Mouse (Mus musculus) liver, embryonic 14.5 days (tissue): ENCODE measurements around the gene Slc24a2. TPM values are rescaled to one million over a fixed set of nuclear protein-coding genes. Genes with fewer than 3 reads are reported as not detected.

Source experiments
- ATAC-seq: fragments of 200-750 bp; cut with Nextera tagmentation; 2 replicates; pipeline ENCODE4 v1.8.0; 2017; ENCODE audit warnings: moderate number of reproducible peaks, mild to moderate bottlenecking, moderate library complexity; ENCODE audit not compliant: insufficient read depth
- DNase-seq, 3 experiments: peaks; one replicate each; pipeline ENCODE4 v3.0.0-alpha.2; 2012 to 2013; ENCODE audit warnings: low read depth in 3 of 3, low spot score in 3 of 3
- H3K27ac ChIP-seq: fragments of 300-500 bp; sonication (generic); 2 replicates; pipeline ENCODE4 v1.5.1; 2014; ENCODE audit warnings: moderate library complexity, mild to moderate bottlenecking, control low read depth, inconsistent platforms
- H3K27me3 ChIP-seq: fragments of 300-500 bp; sonication (generic); 2 replicates; pipeline ENCODE4 v1.6.1; 2014; ENCODE audit warnings: mild to moderate bottlenecking, low read length, moderate library complexity; ENCODE audit not compliant: control insufficient read depth, insufficient read depth
- H3K36me3 ChIP-seq: fragments of 300-500 bp; sonication (generic); replicated peaks from 2 replicates; pipeline ENCODE4 v1.6.1; 2014; ENCODE audit warnings: low read depth; ENCODE audit not compliant: control insufficient read depth, insufficient read depth
- H3K4me1 ChIP-seq, 2 experiments: fragments of 200-500 bp in 1 of 2; fragments of 300-500 bp in 1 of 2; sonication (generic) in 1 of 2; replicated peaks; 2 replicates each; pipeline ENCODE4 v1.6.1; 2012 to 2014; ENCODE audit warnings: antibody characterized with exemption in 1 of 2, inconsistent platforms in 1 of 2, low read length in 1 of 2; ENCODE audit not compliant: control insufficient read depth in 2 of 2, insufficient read depth in 2 of 2
- H3K4me2 ChIP-seq: fragments of 300-500 bp; sonication (generic); 2 replicates; pipeline ENCODE4 v1.6.1; 2014; ENCODE audit warnings: low read depth, mild to moderate bottlenecking, control low read depth, moderate library complexity
- H3K4me3 ChIP-seq, 2 experiments: fragments of 200-500 bp in 1 of 2; fragments of 300-500 bp in 1 of 2; sonication (generic) in 1 of 2; 2 replicates each; pipeline ENCODE4 v1.5.1; 2012 to 2014; ENCODE audit warnings: low read depth in 2 of 2, low read length in 2 of 2, mild to moderate bottlenecking in 2 of 2, control low read depth in 1 of 2, inconsistent platforms in 1 of 2, moderate library complexity in 1 of 2; ENCODE audit not compliant: insufficient read depth in 1 of 2
- H3K9ac ChIP-seq: fragments of 300-500 bp; sonication (generic); replicated peaks from 2 replicates; pipeline ENCODE4 v1.6.1; 2014; ENCODE audit warnings: mild to moderate bottlenecking, control low read depth, moderate library complexity
- H3K9me3 ChIP-seq: fragments of 300-500 bp; sonication (generic); 2 replicates; pipeline ENCODE4 v1.6.1; 2016; ENCODE audit warnings: low read length, mixed read lengths; ENCODE audit not compliant: control insufficient read depth
- CTCF ChIP-seq: IDR thresholded peaks from 2 replicates; pipeline ENCODE4 v1.5.1; 2016; ENCODE audit warnings: antibody characterized with exemption, low read depth, control low read depth
- EP300 ChIP-seq: IDR thresholded peaks from 2 replicates; pipeline ENCODE4 v1.6.1; 2016; ENCODE audit warnings: antibody characterized with exemption, low read depth
- WGBS: fragments of 180-500 bp; shearing (Covaris S2); extraction: QIAGEN DNeasy Blood & Tissue Kit; methylation state at CpG from one replicate; pipeline ENCODE4 v1.1.7; 2014; ENCODE audit not compliant: insufficient replicate concordance; 5-methylcytosine and 5-hydroxymethylcytosine counted together
- polyA plus RNA-seq, 2 experiments: library from polyadenylated mRNA; depleted of rRNA in 1 of 2; stranded (reverse) in 1 of 2; unstranded in 1 of 2; fragments of >200 nt; fragmentation: Nextera tagmentation in 1 of 2; extraction: Ambion mirVana in 1 of 2; gene quantifications; 2 replicates each; pipeline versions ENCODE4 v1.2.1 to v1.2.3; 2012 to 2014

Slc24a2 gene
- polyA plus RNA-seq, 2 experiments = 0.03 to 0.06 TPM

DNA sequence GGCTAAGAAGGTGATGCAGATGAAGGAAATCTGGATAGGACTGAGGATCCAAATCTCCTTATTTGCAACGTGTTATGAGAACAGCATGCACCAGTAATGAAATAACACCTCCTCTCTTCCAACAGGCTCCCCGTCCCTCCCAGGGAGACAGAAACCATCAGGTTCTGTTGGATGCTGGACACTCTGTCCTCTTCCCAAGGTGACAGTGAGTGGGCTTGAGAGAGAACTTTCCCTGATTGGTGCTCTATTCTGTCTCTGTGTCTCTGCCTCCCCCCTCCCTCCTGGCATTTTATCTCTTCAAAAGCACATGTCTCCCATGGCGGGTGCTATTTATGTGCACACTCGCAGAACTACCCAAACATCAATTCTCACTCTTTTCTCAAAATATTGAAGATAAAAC is 103.5 kb downstream of the Slc24a2 start:
- no peak overlapping the region for H3K4me3 ChIP-seq

DNA sequence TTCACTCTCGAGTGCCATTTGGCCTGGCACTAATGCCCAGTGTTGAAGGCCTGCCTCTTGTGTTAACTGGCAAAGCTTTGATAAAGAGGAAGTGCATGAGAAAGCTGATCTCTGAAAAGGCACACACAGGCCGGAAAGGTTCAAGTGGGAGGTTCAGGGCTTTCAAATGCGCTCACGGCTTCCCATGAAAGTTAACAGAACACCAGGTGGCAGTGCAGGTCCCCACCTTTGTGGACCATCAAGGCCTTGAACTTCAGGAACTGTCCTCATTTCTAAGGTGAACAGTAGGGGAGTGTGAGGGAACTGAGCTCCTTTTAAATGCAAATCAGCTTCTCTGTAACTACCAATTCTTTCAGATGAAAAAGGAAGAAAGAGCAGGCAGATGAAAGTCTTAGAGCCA is 110.5 kb downstream of the Slc24a2 start:
- Histone ChIP-seq H3K4me1 (no peaks in the 10 kb centered on the region), H3K4me3 (no peak overlapping the region), H3K4me2 (no peak overlapping the region), H3K36me3 (no peaks in the 10 kb centered on the region), H3K27me3 (no peaks in the 10 kb centered on the region), H3K27ac (no peak overlapping the region), H3K9ac (no peak overlapping the region), H3K9me3 (no peaks in the 10 kb centered on the region)
- TF ChIP-seq CTCF = peak; percentile 31; the same call in 1 of the 2 replicates
- no peak for TF ChIP-seq EP300
- DNase-seq (no peak), ATAC-seq (no peak)
- 27% methylated on average over 4 of the region's 4 CpGs for WGBS

More for the DNA sequence above, 103.5 kb downstream of the Slc24a2 start:
- Histone ChIP-seq H3K9me3 (no peaks in the 10 kb centered on the region), H3K36me3 (no peaks in the 10 kb centered on the region), H3K4me1 (no peaks in the 10 kb centered on the region), H3K4me2 (no peak overlapping the region), H3K27ac (no peak overlapping the region), H3K9ac (no peak overlapping the region), H3K27me3 (no peaks in the 10 kb centered on the region)
- no peak for ATAC-seq
- WGBS = 62% methylated on average over 4 of the region's 4 CpGs
- TF ChIP-seq EP300 = no peak
- TF ChIP-seq CTCF = no peak
- DNase-seq = no peak

DNA sequence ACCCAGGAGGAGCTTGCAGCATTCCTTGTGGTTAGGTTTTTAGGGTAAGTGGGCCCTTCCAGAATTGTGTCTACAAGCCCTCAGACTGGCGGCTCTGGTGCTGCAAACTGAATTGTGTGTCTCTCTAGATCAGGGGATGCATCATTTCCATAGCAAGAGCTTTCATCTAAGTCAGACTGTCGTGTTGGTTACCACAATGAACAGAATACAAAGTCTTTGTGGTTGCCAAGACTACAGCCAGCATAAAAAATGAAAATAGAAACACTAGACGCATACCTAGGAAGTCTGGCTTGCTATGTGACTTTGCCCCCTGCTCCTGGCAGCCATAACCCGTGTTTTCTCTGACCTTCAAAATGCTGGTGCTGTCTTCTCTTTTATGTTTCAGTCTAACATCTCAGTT is 114.6 kb downstream of the Slc24a2 start:
- WGBS = 30% methylated on average over 4 of the region's 4 CpGs
- ATAC-seq = no peak
- H3K27me3 ChIP-seq = no peaks in the 10 kb centered on the region
- H3K4me2 ChIP-seq = no peak overlapping the region
- no peaks in the 10 kb centered on the region for H3K4me1 ChIP-seq
- no peaks in the 10 kb centered on the region for H3K9me3 ChIP-seq
- no peaks in the 10 kb centered on the region for H3K36me3 ChIP-seq
- DNase-seq = no peak
- H3K27ac ChIP-seq = no peak overlapping the region
- TF ChIP-seq CTCF = no peak
- H3K4me3 ChIP-seq = no peak overlapping the region
- no peak overlapping the region for H3K9ac ChIP-seq

DNA sequence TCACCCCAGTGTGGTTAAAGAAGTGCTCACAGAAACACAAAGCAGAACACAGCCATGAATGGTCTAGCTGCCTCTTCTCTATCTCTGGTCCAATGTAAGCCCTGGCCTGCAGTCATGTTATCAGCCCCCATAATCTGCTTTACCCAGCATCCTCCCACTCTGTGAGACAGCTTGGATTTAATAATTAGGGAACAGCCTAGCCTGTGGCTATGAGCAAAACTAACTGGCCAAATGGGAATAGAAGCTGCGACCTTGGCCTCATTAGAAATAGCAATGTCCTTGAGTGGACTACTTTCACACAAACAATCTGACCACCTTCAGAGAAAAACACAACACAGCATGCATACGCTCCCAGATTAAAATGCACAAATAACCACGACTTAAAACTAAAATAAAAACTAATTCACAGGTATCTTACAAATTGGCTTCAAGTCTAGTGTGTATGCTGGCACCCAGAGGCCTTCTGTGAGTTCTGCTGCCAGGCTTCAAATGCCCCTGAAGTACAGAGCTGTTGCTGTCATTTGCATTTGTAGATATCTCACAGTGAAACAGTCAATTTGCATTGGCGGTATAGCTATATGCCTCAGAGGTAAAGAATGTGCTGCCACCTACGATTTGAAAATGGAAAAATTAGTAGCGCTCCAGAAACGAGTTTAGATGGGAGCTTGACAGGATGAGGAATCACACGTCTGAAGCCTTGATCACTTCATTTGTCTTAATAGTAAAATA is 120.8 kb downstream of the Slc24a2 start:
- DNase-seq (no peak), ATAC-seq (no peak)
- no peaks in the 10 kb centered on the region for H3K4me1 ChIP-seq
- H3K9ac ChIP-seq = no peak overlapping the region
- no peaks in the 10 kb centered on the region for H3K27me3 ChIP-seq
- no peak overlapping the region for H3K4me3 ChIP-seq
- TF ChIP-seq EP300 (no peak), CTCF (no peak)
- no peaks in the 10 kb centered on the region for H3K36me3 ChIP-seq
- H3K9me3 ChIP-seq = no peaks in the 10 kb centered on the region
- no peak overlapping the region for H3K4me2 ChIP-seq
- H3K27ac ChIP-seq = no peak overlapping the region
- 65% methylated on average over 8 of the region's 8 CpGs for WGBS

DNA sequence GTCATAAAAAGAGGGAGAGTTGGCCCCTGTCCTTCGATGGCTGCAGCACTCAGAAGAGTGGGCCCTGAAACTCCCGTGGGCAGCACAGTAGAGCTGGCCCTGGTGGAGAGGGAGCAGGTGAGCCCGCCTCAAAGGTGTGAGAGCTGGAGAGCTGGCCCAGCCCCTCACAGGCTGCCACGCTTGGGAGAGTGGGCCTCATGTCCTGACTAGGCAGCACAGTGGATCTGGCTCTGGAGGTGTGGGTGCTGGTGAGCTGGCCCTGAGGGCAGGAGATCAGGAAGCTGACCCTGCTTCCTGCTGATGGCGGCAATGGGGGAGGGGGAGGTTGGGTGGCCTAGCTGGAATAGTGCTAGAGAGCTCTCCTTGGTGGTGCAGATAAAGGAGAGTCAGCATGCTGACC is 129.3 kb downstream of the Slc24a2 start:
- Histone ChIP-seq H3K4me3 (no peak overlapping the region), H3K9me3 (no peaks in the 10 kb centered on the region), H3K36me3 (no peaks in the 10 kb centered on the region), H3K4me1 (no peaks in the 10 kb centered on the region), H3K27me3 (no peaks in the 10 kb centered on the region), H3K9ac (no peak overlapping the region), H3K4me2 (no peak overlapping the region), H3K27ac (no peak overlapping the region)
- 44% methylated on average over 5 of the region's 5 CpGs for WGBS
- no peak for TF ChIP-seq EP300
- ATAC-seq (no peak), DNase-seq (no peak)
